Mouse (Mus musculus): Measurements from ENCODE around the gene Ankrd40. TPM values are rescaled to one million over a fixed set of nuclear protein-coding genes. Genes with fewer than 3 reads are reported as not detected.

The Ankrd40 gene
- polyA plus RNA-seq, 1 experiment from 2014 or later, result 11.8 TPM

GRCm38 (mm10) chr11:94362101-94362500 lies 34.3 kb downstream of the Ankrd40 start:
- H3K27me3 ChIP-seq (replicated peaks; ENCODE audit: control insufficient read depth, insufficient read depth, low read length), result no peaks in the 10 kb centered on the region
- no peak for ATAC-seq
- no peaks in the 10 kb centered on the region for H3K9me3 ChIP-seq (ENCODE audit: control insufficient read depth, low read length)
- H3K9ac ChIP-seq (ENCODE audit: low read depth, low read length), result no peak overlapping the region
- no peak overlapping the region for H3K27ac ChIP-seq (ENCODE audit: low read length)
- 95% methylated on average over 5 of the region's 5 CpGs for WGBS
- H3K4me2 ChIP-seq (ENCODE audit: low read depth, low read length), result no peak overlapping the region
- no peaks in the 10 kb centered on the region for H3K36me3 ChIP-seq (ENCODE audit: control insufficient read depth, insufficient read depth, low read length)
- H3K4me1 ChIP-seq (ENCODE audit: control insufficient read depth, insufficient read depth, low read length), result no peaks in the 10 kb centered on the region
- H3K4me3 ChIP-seq (ENCODE audit: low read length), result no peak overlapping the region

GRCm38 (mm10) chr11:94363690-94364089 lies 35.9 kb downstream of the Ankrd40 start:
- no peak for ATAC-seq
- H3K27ac ChIP-seq (ENCODE audit: low read length), result no peak overlapping the region
- H3K4me3 ChIP-seq (ENCODE audit: low read length), result no peak overlapping the region

DNA sequence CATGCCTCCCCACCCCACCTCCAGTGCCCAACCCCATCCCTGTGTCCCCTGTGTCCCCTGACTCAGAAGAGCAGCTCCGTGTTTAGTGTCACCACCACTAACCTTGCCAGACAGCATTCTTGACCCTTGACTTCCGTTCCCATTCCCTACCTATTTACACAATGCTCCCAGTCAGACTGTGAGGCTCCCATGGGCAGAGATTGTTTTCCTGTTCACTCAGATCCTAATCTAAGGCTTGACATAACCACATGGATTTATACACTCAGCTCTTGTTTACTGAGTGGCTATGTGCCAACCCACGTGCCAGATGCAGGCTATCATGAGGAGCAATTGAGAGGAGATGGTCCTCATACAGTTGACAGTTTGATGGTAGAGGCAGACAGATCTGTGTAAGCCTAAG lies 37.5 kb downstream of the Ankrd40 start:
- no peak overlapping the region for H3K9ac ChIP-seq (ENCODE audit: low read depth, low read length)
- no peak overlapping the region for H3K4me3 ChIP-seq (ENCODE audit: low read length)
- peaks cover 2% of the 10 kb centered on the region; the same call in 1 of the 2 replicates for H3K4me1 ChIP-seq (ENCODE audit: control insufficient read depth, insufficient read depth, low read length)
- 34% methylated on average over 3 of the region's 3 CpGs for WGBS
- H3K4me2 ChIP-seq (ENCODE audit: low read depth, low read length), result no peak overlapping the region
- no peak overlapping the region for H3K27ac ChIP-seq (ENCODE audit: low read length)
- no peaks in the 10 kb centered on the region for H3K9me3 ChIP-seq (ENCODE audit: control insufficient read depth, low read length)
- ATAC-seq, result peak; percentile 40; the same call in 1 of the 2 replicates
- no peaks in the 10 kb centered on the region for H3K27me3 ChIP-seq (replicated peaks; ENCODE audit: control insufficient read depth, insufficient read depth, low read length)
- H3K36me3 ChIP-seq (ENCODE audit: control insufficient read depth, insufficient read depth, low read length), result no peaks in the 10 kb centered on the region

More at GRCm38 (mm10) chr11:94363690-94364089, 35.9 kb downstream of the Ankrd40 start:
- Histone ChIP-seq H3K9me3 (ENCODE audit: control insufficient read depth, low read length) (no peaks in the 10 kb centered on the region), H3K27me3 (replicated peaks; ENCODE audit: control insufficient read depth, insufficient read depth, low read length) (no peaks in the 10 kb centered on the region), H3K9ac (ENCODE audit: low read depth, low read length) (no peak overlapping the region), H3K36me3 (ENCODE audit: control insufficient read depth, insufficient read depth, low read length) (no peaks in the 10 kb centered on the region), H3K4me2 (ENCODE audit: low read depth, low read length) (no peak overlapping the region), H3K4me1 (ENCODE audit: control insufficient read depth, insufficient read depth, low read length) (no peaks in the 10 kb centered on the region)
- 82% methylated on average over 7 of the region's 7 CpGs for WGBS

GRCm38 (mm10) chr11:94369981-94370380 lies 42.2 kb downstream of the Ankrd40 start:
- Histone ChIP-seq H3K4me2 (ENCODE audit: low read depth, low read length) (no peak overlapping the region), H3K36me3 (ENCODE audit: control insufficient read depth, insufficient read depth, low read length) (no peaks in the 10 kb centered on the region), H3K4me1 (ENCODE audit: control insufficient read depth, insufficient read depth, low read length) (peaks cover 12% of the 10 kb centered on the region; the same call in 1 of the 2 replicates), H3K27ac (ENCODE audit: low read length) (no peak overlapping the region), H3K9me3 (ENCODE audit: control insufficient read depth, low read length) (no peaks in the 10 kb centered on the region), H3K4me3 (ENCODE audit: low read length) (no peak overlapping the region), H3K9ac (ENCODE audit: low read depth, low read length) (0 out of 2 replicates have a peak overlapping the region, but pooled peaks have one; percentile 29), H3K27me3 (replicated peaks; ENCODE audit: control insufficient read depth, insufficient read depth, low read length) (peaks cover 5% of the 10 kb centered on the region; the same call in 1 of the 2 replicates)
- 75% methylated on average over 6 of the region's 6 CpGs for WGBS
- ATAC-seq, result no peak

DNA sequence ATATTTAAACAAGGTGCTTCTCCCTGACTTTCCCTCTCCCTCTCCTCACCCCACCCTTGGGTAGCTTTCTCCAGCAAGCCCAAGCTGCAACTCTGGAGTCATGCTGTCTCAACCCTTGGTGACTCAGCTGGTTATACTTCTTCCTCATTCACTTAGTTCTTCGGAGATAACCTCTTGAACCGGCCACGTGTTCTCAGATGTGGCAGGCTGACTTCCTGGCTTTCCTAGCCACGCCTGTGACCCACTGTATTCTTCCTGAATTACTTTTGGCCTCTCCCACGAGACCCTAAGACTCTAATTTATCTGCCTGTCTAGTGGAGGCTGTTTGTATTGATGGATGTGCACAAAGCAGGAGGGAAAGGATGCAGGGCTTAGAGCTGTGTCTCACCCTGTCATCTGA lies 43.0 kb downstream of the Ankrd40 start:
- no peak overlapping the region for H3K27ac ChIP-seq (ENCODE audit: low read length)
- H3K4me1 ChIP-seq (ENCODE audit: control insufficient read depth, insufficient read depth, low read length), result peaks cover 12% of the 10 kb centered on the region; the same call in 1 of the 2 replicates
- no peak overlapping the region for H3K4me2 ChIP-seq (ENCODE audit: low read depth, low read length)
- no peaks in the 10 kb centered on the region for H3K9me3 ChIP-seq (ENCODE audit: control insufficient read depth, low read length)
- WGBS, result 15% methylated on average over 5 of the region's 5 CpGs
- H3K36me3 ChIP-seq (ENCODE audit: control insufficient read depth, insufficient read depth, low read length), result no peaks in the 10 kb centered on the region
- 0 out of 2 replicates have a peak overlapping the region, but pooled peaks have one; percentile 29 for H3K9ac ChIP-seq (ENCODE audit: low read depth, low read length)
- peak; percentile 87 for ATAC-seq
- H3K4me3 ChIP-seq (ENCODE audit: low read length), result no peak overlapping the region
- peaks cover 5% of the 10 kb centered on the region; the same call in 1 of the 2 replicates for H3K27me3 ChIP-seq (replicated peaks; ENCODE audit: control insufficient read depth, insufficient read depth, low read length)

- Histone ChIP-seq H3K9me3 (ENCODE audit: control insufficient read depth, low read length) (no peaks in the 10 kb centered on the region), H3K27me3 (replicated peaks; ENCODE audit: control insufficient read depth, insufficient read depth, low read length) (peaks cover 5% of the 10 kb centered on the region; the same call in 1 of the 2 replicates), H3K4me1 (ENCODE audit: control insufficient read depth, insufficient read depth, low read length) (peaks cover 14% of the 10 kb centered on the region; the same call in 1 of the 2 replicates), H3K9ac (ENCODE audit: low read depth, low read length) (no peak overlapping the region), H3K27ac (ENCODE audit: low read length) (no peak overlapping the region), H3K4me2 (ENCODE audit: low read depth, low read length) (no peak overlapping the region), H3K4me3 (ENCODE audit: low read length) (no peak overlapping the region), H3K36me3 (ENCODE audit: control insufficient read depth, insufficient read depth, low read length) (no peaks in the 10 kb centered on the region)
- WGBS, result 82% methylated on average over 13 of the region's 13 CpGs
- no peak for ATAC-seq
These were observed 46.6 kb downstream of the Ankrd40 start for GRCm38 (mm10) chr11:94374276-94374948.

- 0 out of 2 replicates have a peak, but pooled peaks cover 2% of the 10 kb centered on the region for H3K4me1 ChIP-seq (ENCODE audit: control insufficient read depth, insufficient read depth, low read length)
- no peak overlapping the region for H3K4me3 ChIP-seq (ENCODE audit: low read length)
- H3K9ac ChIP-seq (ENCODE audit: low read depth, low read length), result no peak overlapping the region
- H3K36me3 ChIP-seq (ENCODE audit: control insufficient read depth, insufficient read depth, low read length), result no peaks in the 10 kb centered on the region
- no peaks in the 10 kb centered on the region for H3K9me3 ChIP-seq (ENCODE audit: control insufficient read depth, low read length)
- no peak for ATAC-seq
- no peak overlapping the region for H3K4me2 ChIP-seq (ENCODE audit: low read depth, low read length)
- no peaks in the 10 kb centered on the region for H3K27me3 ChIP-seq (replicated peaks; ENCODE audit: control insufficient read depth, insufficient read depth, low read length)
- H3K27ac ChIP-seq (ENCODE audit: low read length), result no peak overlapping the region
- 28% methylated on average over 2 of the region's 2 CpGs for WGBS
These were observed 51.3 kb downstream of the Ankrd40 start for GRCm38 (mm10) chr11:94379061-94379460.

DNA sequence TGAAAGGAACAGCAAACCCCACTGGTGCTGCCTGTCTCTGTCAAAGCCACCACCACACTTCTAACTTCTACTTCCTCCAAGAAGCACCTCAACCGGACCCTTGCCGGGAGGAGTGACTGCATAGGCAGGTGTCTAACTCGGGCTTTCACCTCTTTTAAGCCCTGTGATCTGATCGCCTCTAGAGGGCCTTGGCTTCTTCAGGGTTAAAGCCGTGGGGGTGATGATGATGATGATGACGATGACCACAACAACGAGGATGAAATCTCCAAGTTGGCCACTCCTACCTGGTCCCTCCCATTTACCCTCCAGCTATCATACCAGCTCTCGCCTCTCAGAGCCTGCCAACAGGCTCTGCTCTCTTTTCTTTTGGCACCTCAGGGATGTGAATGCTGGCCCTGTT lies 51.9 kb downstream of the Ankrd40 start:
- no peak overlapping the region for H3K4me3 ChIP-seq (ENCODE audit: low read length)
- H3K36me3 ChIP-seq (ENCODE audit: control insufficient read depth, insufficient read depth, low read length), result no peaks in the 10 kb centered on the region
- no peaks in the 10 kb centered on the region for H3K27me3 ChIP-seq (replicated peaks; ENCODE audit: control insufficient read depth, insufficient read depth, low read length)
- no peak overlapping the region for H3K4me2 ChIP-seq (ENCODE audit: low read depth, low read length)
- H3K4me1 ChIP-seq (ENCODE audit: control insufficient read depth, insufficient read depth, low read length), result 0 out of 2 replicates have a peak, but pooled peaks cover 2% of the 10 kb centered on the region
- no peak for ATAC-seq
- H3K27ac ChIP-seq (ENCODE audit: low read length), result no peak overlapping the region
- no peaks in the 10 kb centered on the region for H3K9me3 ChIP-seq (ENCODE audit: control insufficient read depth, low read length)
- H3K9ac ChIP-seq (ENCODE audit: low read depth, low read length), result no peak overlapping the region
- WGBS, result 74% methylated on average over 8 of the region's 8 CpGs

DNA sequence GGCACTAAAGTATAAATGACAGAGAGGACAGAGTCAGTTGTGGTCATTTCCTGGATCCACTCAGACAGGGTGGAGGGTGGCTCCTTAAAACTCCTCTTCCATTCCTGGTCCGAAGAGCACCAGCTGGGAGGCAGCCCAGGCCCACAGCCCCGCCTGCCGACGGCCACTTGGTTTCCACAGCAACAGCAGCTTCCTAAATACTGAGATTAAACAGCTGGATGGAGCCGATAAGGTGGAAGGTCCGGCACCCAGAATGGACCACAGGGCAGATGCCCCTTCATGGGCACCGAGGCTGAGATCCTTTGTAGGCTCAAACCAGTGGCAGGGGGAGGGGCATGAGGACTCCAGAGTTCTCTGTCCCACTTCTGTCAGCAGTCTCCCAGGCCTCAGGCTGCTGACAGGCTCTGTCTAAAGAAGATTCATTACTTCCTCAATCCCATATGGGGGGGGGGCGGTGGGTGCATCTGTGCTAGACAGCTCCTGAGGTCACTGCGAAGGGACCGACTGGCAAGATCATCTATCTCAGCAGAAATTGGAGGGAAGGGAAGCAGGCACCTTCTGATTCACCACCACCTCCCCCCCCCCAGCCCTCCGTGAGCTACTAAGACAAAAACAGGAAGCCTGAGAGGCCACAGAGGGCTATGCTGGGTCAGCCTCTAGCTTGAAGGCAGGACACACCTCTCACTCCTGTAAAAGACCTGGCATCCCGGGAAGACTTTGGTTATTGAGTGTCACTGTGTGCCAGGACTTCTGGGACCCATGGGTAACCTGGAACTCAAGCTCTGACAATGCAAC lies 58.4 kb downstream of the Ankrd40 start:
- H3K4me2 ChIP-seq (ENCODE audit: low read depth, low read length), result peak overlapping the region; percentile 33; the same call in 1 of the 2 replicates
- H3K36me3 ChIP-seq (ENCODE audit: control insufficient read depth, insufficient read depth, low read length), result no peaks in the 10 kb centered on the region
- no peaks in the 10 kb centered on the region for H3K9me3 ChIP-seq (ENCODE audit: control insufficient read depth, low read length)
- peak; percentile 75 for ATAC-seq
- H3K4me1 ChIP-seq (ENCODE audit: control insufficient read depth, insufficient read depth, low read length), result peaks cover 29% of the 10 kb centered on the region
- peak overlapping the region; percentile 3 for H3K27ac ChIP-seq (ENCODE audit: low read length)
- no peaks in the 10 kb centered on the region for H3K27me3 ChIP-seq (replicated peaks; ENCODE audit: control insufficient read depth, insufficient read depth, low read length)
- WGBS, result 22% methylated on average over 12 of the region's 12 CpGs
- no peak overlapping the region for H3K4me3 ChIP-seq (ENCODE audit: low read length)
- no peak overlapping the region for H3K9ac ChIP-seq (ENCODE audit: low read depth, low read length)
